Comparison of ENCODE assay signal across 26 mouse cellular contexts in the genomic region with DNA sequence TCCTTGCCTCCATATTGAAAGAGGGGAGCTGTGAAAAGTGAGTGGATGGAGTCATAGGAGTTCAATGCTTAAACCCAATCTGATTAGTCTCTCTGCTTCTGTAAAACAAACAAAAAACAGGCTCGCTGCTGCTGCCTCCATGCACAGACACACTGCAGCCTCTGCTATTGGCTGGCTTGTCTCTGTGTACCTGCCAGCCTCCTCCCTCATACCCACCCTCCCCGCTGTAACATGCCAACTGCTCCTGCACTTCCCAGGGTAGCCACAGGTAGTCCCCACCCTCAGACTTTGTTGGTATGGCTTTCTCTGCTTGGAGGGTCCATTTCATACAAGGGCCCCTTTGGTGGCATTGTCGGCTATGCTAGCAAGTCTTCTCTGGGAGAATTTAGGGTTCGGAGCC.
"Had no signal": no experiment of that assay in that cellular context is flagged by ENCODE, and none has a peak within 500 bp of the region (broad histone marks: within the 10 kb centered on the region; RNA-seq: fewer than 3 reads in every experiment).

No protein-coding gene starts in this region.

- H3K27ac ChIP-seq: heart, adult 2 months; heart, embryonic 13.5 days; heart, embryonic 15.5 days; hindbrain, embryonic 12.5 days; hindbrain, embryonic 14.5 days; kidney, embryonic 15.5 days; kidney, postnatal 0 days; limb, embryonic 13.5 days; limb, embryonic 15.5 days; liver, embryonic 12.5 days; liver, embryonic 14.5 days had no signal

- H3K4me2 ChIP-seq: heart, embryonic 11.5 days; heart, embryonic 13.5 days; heart, embryonic 15.5 days; hindbrain, embryonic 12.5 days; hindbrain, embryonic 14.5 days; kidney, embryonic 15.5 days; limb, embryonic 13.5 days; limb, embryonic 15.5 days; liver, embryonic 12.5 days had no signal

- H3K4me1 ChIP-seq: kidney, embryonic 15.5 days; liver, embryonic 12.5 days had no signal

- H3K9ac ChIP-seq: heart, embryonic 13.5 days; heart, embryonic 15.5 days; hindbrain, embryonic 12.5 days; hindbrain, embryonic 14.5 days; kidney, embryonic 15.5 days; limb, embryonic 13.5 days; limb, embryonic 15.5 days; liver, embryonic 12.5 days; liver, embryonic 14.5 days had no signal

- H3K9me3 ChIP-seq: heart, embryonic 13.5 days; heart, embryonic 15.5 days; hindbrain, embryonic 12.5 days; kidney, embryonic 15.5 days; limb, embryonic 13.5 days; limb, embryonic 15.5 days; liver, embryonic 12.5 days had no signal

- H3K36me3 ChIP-seq: heart, embryonic 13.5 days; heart, embryonic 15.5 days; hindbrain, embryonic 12.5 days; kidney, embryonic 15.5 days; limb, embryonic 13.5 days; limb, embryonic 15.5 days; liver, embryonic 12.5 days had no signal

- H3K27me3 ChIP-seq: heart, embryonic 13.5 days; heart, embryonic 15.5 days; hindbrain, embryonic 12.5 days; kidney, embryonic 15.5 days; limb, embryonic 13.5 days; limb, embryonic 15.5 days; liver, embryonic 12.5 days had no signal

- ATAC-seq: hindbrain, embryonic 16.5 days; liver, embryonic 12.5 days had no signal

- H3K4me3 ChIP-seq: heart, adult 2 months; heart, embryonic 13.5 days; heart, embryonic 15.5 days; hindbrain, embryonic 12.5 days; kidney, embryonic 15.5 days; limb, embryonic 13.5 days; limb, embryonic 15.5 days; liver, embryonic 12.5 days had no signal

- DNase-seq: gastrocnemius, postnatal 14 days; gastrocnemius, postnatal 36 days; heart, adult 11 months; heart, adult 2 months; heart, postnatal 14 days; heart, postnatal 36 days; kidney, adult 11 months; kidney, adult 2 months; kidney, adult 9 months; kidney, postnatal 14 days; kidney, postnatal 36 days; layer of hippocampus, adult 9-11 months; layer of hippocampus, postnatal 36 days; left cerebral cortex, postnatal 4 days had no signal
